Mouse (Mus musculus) forebrain, embryonic 11.5 days (tissue): ENCODE data around the gene Ndufa4l2. TPM values are rescaled to one million over a fixed set of nuclear protein-coding genes. Genes with fewer than 3 reads are reported as not detected.

Source experiments
- ATAC-seq: fragments of 200-750 bp; cut with Nextera tagmentation; replicated peaks from 2 replicates; pipeline ENCODE4 v1.8.0; 2017; ENCODE audit warnings: moderate TSS enrichment; ENCODE audit not compliant: low FRiP score
- DNase-seq: peaks from one replicate; pipeline ENCODE4 v3.0.0-alpha.2; 2017; ENCODE audit warnings: low spot score
- H3K27ac ChIP-seq: fragments of 300-500 bp; sonication (generic); 2 replicates; pipeline ENCODE4 v1.5.1; 2014; ENCODE audit warnings: low read depth, low read length
- H3K27me3 ChIP-seq: fragments of 300-500 bp; sonication (generic); 2 replicates; pipeline ENCODE4 v1.6.1; 2014; ENCODE audit warnings: mild to moderate bottlenecking, low read length, mixed read lengths; ENCODE audit not compliant: control insufficient read depth, insufficient read depth
- H3K36me3 ChIP-seq: fragments of 300-500 bp; sonication (generic); 2 replicates; pipeline ENCODE4 v1.6.1; 2014; ENCODE audit warnings: mild to moderate bottlenecking, low read length, moderate library complexity, mixed read lengths; ENCODE audit not compliant: control insufficient read depth, insufficient read depth
- H3K4me1 ChIP-seq: fragments of 300-500 bp; sonication (generic); replicated peaks from 2 replicates; pipeline ENCODE4 v1.6.1; 2014; ENCODE audit warnings: low read length, mixed read lengths; ENCODE audit not compliant: control insufficient read depth, insufficient read depth
- H3K4me2 ChIP-seq: fragments of 300-500 bp; sonication (generic); 2 replicates; pipeline ENCODE4 v1.6.1; 2014; ENCODE audit warnings: low read depth, mild to moderate bottlenecking, low read length, moderate library complexity, mixed read lengths; ENCODE audit not compliant: severe bottlenecking
- H3K4me3 ChIP-seq: fragments of 300-500 bp; sonication (generic); 2 replicates; pipeline ENCODE4 v1.5.1; 2014; ENCODE audit warnings: low read depth, low read length
- H3K9ac ChIP-seq: fragments of 300-500 bp; sonication (generic); 2 replicates; pipeline ENCODE4 v1.6.1; 2014; ENCODE audit warnings: low read length
- H3K9me3 ChIP-seq: fragments of 300-500 bp; sonication (generic); 2 replicates; pipeline ENCODE4 v1.6.1; 2016; ENCODE audit warnings: low read length, mixed read lengths; ENCODE audit not compliant: control insufficient read depth
- WGBS: fragments of 180-500 bp; shearing (Covaris S2); extraction: QIAGEN DNeasy Blood & Tissue Kit; methylation state at CpG from one replicate; pipeline ENCODE4 v1.1.7; 2014; 5-methylcytosine and 5-hydroxymethylcytosine counted together
- polyA plus RNA-seq: library from polyadenylated mRNA; unstranded; fragments of >200 nt; fragmentation: Nextera tagmentation; extraction: Ambion mirVana; gene quantifications from 2 replicates; pipeline ENCODE4 v1.2.1, GENCODE M21; 2014

Gene Ndufa4l2
- polyA plus RNA-seq, 1 experiment from 2014 or later = 6.1 TPM

GRCm38 (mm10) chr10:127561145-127561544, 46.4 kb downstream of the Ndufa4l2 start:
- no peak for DNase-seq

GRCm38 (mm10) chr10:127563840-127564239, 49.1 kb downstream of the Ndufa4l2 start:
- 80% methylated on average over 8 of the region's 8 CpGs for WGBS
- H3K9me3 ChIP-seq = no peaks in the 10 kb centered on the region
- DNase-seq (no peak), ATAC-seq (no peak)
- H3K36me3 ChIP-seq = peaks cover 6% of the 10 kb centered on the region; the same call in 1 of the 2 replicates
- H3K27me3 ChIP-seq = no peaks in the 10 kb centered on the region
- no peak overlapping the region for H3K4me2 ChIP-seq
- no peak overlapping the region for H3K9ac ChIP-seq
- H3K4me3 ChIP-seq = no peak overlapping the region
- H3K27ac ChIP-seq = no peak overlapping the region
- H3K4me1 ChIP-seq = no peaks in the 10 kb centered on the region

More at GRCm38 (mm10) chr10:127561145-127561544, 46.4 kb downstream of the Ndufa4l2 start:
- Histone ChIP-seq H3K4me1 (no peaks in the 10 kb centered on the region), H3K27ac (no peak overlapping the region), H3K9ac (no peak overlapping the region), H3K4me2 (no peak overlapping the region), H3K4me3 (no peak overlapping the region), H3K9me3 (no peaks in the 10 kb centered on the region), H3K36me3 (peaks cover 22% of the 10 kb centered on the region), H3K27me3 (no peaks in the 10 kb centered on the region)
- ATAC-seq = no peak

- Histone ChIP-seq H3K4me2 (no peak overlapping the region), H3K9me3 (no peaks in the 10 kb centered on the region), H3K9ac (no peak overlapping the region), H3K27ac (no peak overlapping the region), H3K36me3 (peaks cover 8% of the 10 kb centered on the region; the same call in 1 of the 2 replicates), H3K4me3 (no peak overlapping the region), H3K27me3 (no peaks in the 10 kb centered on the region), H3K4me1 (no peaks in the 10 kb centered on the region)
- ATAC-seq (no peak), DNase-seq (no peak)
- WGBS = 71% methylated on average over 13 of the region's 13 CpGs
These were observed 49.5 kb downstream of the Ndufa4l2 start for GRCm38 (mm10) chr10:127564301-127564700.

Other genes with a start within 250 kb of the Ndufa4l2 start
- 202 and 207 TPM in 2 replicates for gene Dctn2, start 248.6 kb upstream of the Ndufa4l2 start, polyA plus RNA-seq
- gene Mbd6, start 225.9 kb upstream of the Ndufa4l2 start, polyA plus RNA-seq = 22.6 and 24.0 TPM in 2 replicates
- gene Mars, start 203.2 kb upstream of the Ndufa4l2 start, polyA plus RNA-seq = 191 and 195 TPM in 2 replicates
- 0.88 and 1.7 TPM in 2 replicates for gene Arhgap9, start 193.0 kb upstream of the Ndufa4l2 start, polyA plus RNA-seq
- gene Gli1, start 173.0 kb upstream of the Ndufa4l2 start, polyA plus RNA-seq = 6.1 and 6.5 TPM in 2 replicates
- gene Inhbe, start 160.6 kb upstream of the Ndufa4l2 start, polyA plus RNA-seq = 0.05 and 0.07 TPM in 2 replicates
- gene Inhbc, start 144.5 kb upstream of the Ndufa4l2 start, polyA plus RNA-seq = not detected in 2 replicates
- gene R3hdm2, start 134.6 kb upstream of the Ndufa4l2 start, polyA plus RNA-seq = 34.7 and 44.6 TPM in 2 replicates
- gene Stac3, start 13.3 kb upstream of the Ndufa4l2 start, polyA plus RNA-seq = not detected in 2 replicates
- 112 and 123 TPM in 2 replicates for gene Shmt2, start 7.5 kb downstream of the Ndufa4l2 start, polyA plus RNA-seq
- gene Nxph4, start 19.6 kb downstream of the Ndufa4l2 start, polyA plus RNA-seq = 37.6 and 40.4 TPM in 2 replicates
- 71.2 and 75.0 TPM in 2 replicates for gene Lrp1, start 106.2 kb downstream of the Ndufa4l2 start, polyA plus RNA-seq
- gene Stat6, start 128.0 kb downstream of the Ndufa4l2 start, polyA plus RNA-seq = 6.8 and 7.8 TPM in 2 replicates
- 12.0 and 12.2 TPM in 2 replicates for gene Nemp1, start 151.9 kb downstream of the Ndufa4l2 start, polyA plus RNA-seq
- gene Nab2, start 153.6 kb downstream of the Ndufa4l2 start, polyA plus RNA-seq = 4.9 and 5.5 TPM in 2 replicates
- gene Myo1a, start 190.2 kb downstream of the Ndufa4l2 start, polyA plus RNA-seq = 0.40 and 0.51 TPM in 2 replicates
- gene Tac2, start 209.5 kb downstream of the Ndufa4l2 start, polyA plus RNA-seq = not detected in 2 replicates
- 7.3 and 7.6 TPM in 2 replicates for gene Zbtb39, start 224.6 kb downstream of the Ndufa4l2 start, polyA plus RNA-seq
- gene Gpr182, start 236.8 kb downstream of the Ndufa4l2 start, polyA plus RNA-seq = 0.43 and 0.45 TPM in 2 replicates
- not detected in 2 replicates for gene Rdh1, start 244.8 kb downstream of the Ndufa4l2 start, polyA plus RNA-seq
- not detected in 2 replicates for gene Rdh16f1, start 244.8 kb downstream of the Ndufa4l2 start, polyA plus RNA-seq